8 mouse cellular contexts compared by ENCODE assay signal in the genomic region with DNA sequence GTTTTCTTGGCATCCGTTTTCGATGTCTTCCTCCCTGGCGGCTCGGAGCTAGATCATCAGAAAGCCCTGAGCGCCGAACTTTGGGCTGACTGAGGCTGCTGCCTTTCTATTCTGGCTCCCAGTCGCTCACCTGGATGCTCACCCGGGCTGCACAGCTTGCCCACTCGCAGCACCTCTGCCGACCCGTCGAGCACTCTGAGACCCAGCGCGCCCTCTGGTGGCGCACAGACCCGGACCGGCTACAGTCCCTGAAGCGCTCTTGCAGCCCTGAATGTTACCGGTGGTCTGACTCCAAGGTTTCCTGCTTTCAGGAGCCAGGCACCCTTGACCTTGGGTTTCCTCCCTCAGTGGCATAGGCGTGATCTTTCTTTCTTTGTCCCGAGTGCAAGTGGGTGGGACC. TPM values are rescaled to one million over a fixed set of nuclear protein-coding genes. Genes with fewer than 3 reads are reported as not detected.
A peak's percentile ranks its signal among the peaks of the same experiment; 100 is the strongest.
DNase-seq lines count a peak whose midpoint lies in the region; ATAC-seq and TF ChIP-seq lines count a peak whose summit lies in the region.

No protein-coding gene starts in this region.

- TF ChIP-seq CTCF in lung, embryonic 14.5 days (IDR thresholded peaks at IDR 0.05; ENCODE audit: low read depth), result peak; percentile 96

- DNase-seq in CD8-positive naive resting alpha-beta T cell, adult 2 months (ENCODE audit: low read depth in 2 of 2, low spot score in 2 of 2), result peak; percentile 35 to 39
- peak; percentile 88 for DNase-seq in heart, postnatal 4 days
- DNase-seq in layer of hippocampus, adult 8-10 months (ENCODE audit: low spot score in 2 of 2), result peak; percentile 17 to 66
- peak; percentile 91 for DNase-seq in lung, embryonic 14.5 days
- peak; percentile 64 for DNase-seq in ovary, postnatal 10 days (ENCODE audit: low spot score)
- peak; percentile 70 for DNase-seq in thymus, postnatal 0 days (ENCODE audit: low spot score)

- WGBS in forebrain, embryonic 16.5 days, result 6% methylated on average over 21 of the region's 21 CpGs
- WGBS in lung, embryonic 14.5 days, result 4% methylated on average over 21 of the region's 21 CpGs

- H3K9ac ChIP-seq in forebrain, embryonic 16.5 days (replicated peaks; ENCODE audit: low read depth, low read length), result no peak overlapping the region
- no peak overlapping the region for H3K9ac ChIP-seq in lung, embryonic 14.5 days

- H3K4me2 ChIP-seq in forebrain, embryonic 16.5 days (ENCODE audit: low read length), result peak overlapping the region; percentile 44
- H3K4me2 ChIP-seq in lung, embryonic 14.5 days, result peak overlapping the region; percentile 54

- H3K27ac ChIP-seq in forebrain, embryonic 16.5 days (ENCODE audit: low read length), result no peak overlapping the region
- no peak overlapping the region for H3K27ac ChIP-seq in lung, embryonic 14.5 days (ENCODE audit: low read depth)

- no peaks in the 10 kb centered on the region; the same call in 1 of the 2 replicates for H3K27me3 ChIP-seq in forebrain, embryonic 16.5 days (replicated peaks; ENCODE audit: control insufficient read depth, insufficient read depth, low read length)
- H3K27me3 ChIP-seq in lung, embryonic 14.5 days (ENCODE audit: insufficient read depth, low read length), result peaks cover 4% of the 10 kb centered on the region; the same call in 1 of the 2 replicates

- 0 out of 2 replicates have a peak overlapping the region, but pooled peaks have one; percentile 5 for H3K4me3 ChIP-seq in forebrain, embryonic 16.5 days (replicated peaks; ENCODE audit: low read length)
- H3K4me3 ChIP-seq in lung, embryonic 14.5 days (ENCODE audit: low read depth, low read length), result no peak overlapping the region; the same call in 1 of the 2 replicates

- no peaks in the 10 kb centered on the region for H3K9me3 ChIP-seq in forebrain, embryonic 16.5 days (ENCODE audit: control insufficient read depth, low read length)
- no peaks in the 10 kb centered on the region for H3K9me3 ChIP-seq in lung, embryonic 14.5 days (ENCODE audit: low read depth, low read length)

- peak; percentile 59; the same call in 1 of the 2 replicates for ATAC-seq in cerebellum, adult (ENCODE audit: insufficient number of reproducible peaks, low FRiP score, low TSS enrichment)
- ATAC-seq in forebrain, embryonic 16.5 days, result peak; percentile 76
- ATAC-seq in lung, embryonic 14.5 days (ENCODE audit: insufficient read depth), result 0 out of 2 replicates have a peak, but pooled peaks have one; percentile 58

- peaks cover 3% of the 10 kb centered on the region for H3K4me1 ChIP-seq in forebrain, embryonic 16.5 days (replicated peaks; ENCODE audit: control insufficient read depth, insufficient read depth, low read length)
- no peaks in the 10 kb centered on the region for H3K4me1 ChIP-seq in lung, embryonic 14.5 days (ENCODE audit: insufficient read depth)

- H3K36me3 ChIP-seq in forebrain, embryonic 16.5 days (ENCODE audit: control insufficient read depth, insufficient read depth), result no peaks in the 10 kb centered on the region
- H3K36me3 ChIP-seq in lung, embryonic 14.5 days (ENCODE audit: insufficient read depth), result no peaks in the 10 kb centered on the region

RNA-seq across cellular contexts. Expression of a gene that starts 41.8 kb away (rescaled TPM):
- polyA plus RNA-seq in forebrain, embryonic 16.5 days (2015; fragmentation: Nextera tagmentation; extraction: Ambion mirVana), result 0.24 and 0.27 TPM in 2 replicates
- total RNA-seq in heart, postnatal 4 days (2021), result 10 to 100 TPM; 12.7 to 15.0 TPM
- total RNA-seq in layer of hippocampus, adult 8-10 months (2022), result 1 to 10 TPM in 3 of 4 experiments, under 1 TPM in 1; 0.98 to 1.9 (median 1.5) TPM
- polyA plus RNA-seq in lung, embryonic 14.5 days (2014; fragmentation: Nextera tagmentation; extraction: Ambion mirVana), result 0.17 and 0.35 TPM in 2 replicates
- polyA plus RNA-seq in thymus, postnatal 0 days (2015; fragmentation: Nextera tagmentation; extraction: Ambion mirVana), result 0.03 TPM in 1 of 2 replicates, not detected in the other

Comparison
In these comparisons a context has a peak if more than half of its experiments do, and no peak if none do; other contexts are left out.
1. DNase-seq: peak in every context shown above with its lines; median percentile 91 in lung, embryonic 14.5 days; 88 in heart, postnatal 4 days; 70 in thymus, postnatal 0 days; 64 in ovary, postnatal 10 days; 42 in layer of hippocampus, adult 8-10 months; 37 in CD8-positive naive resting alpha-beta T cell, adult 2 months.